Comparison of ENCODE assay signal across 8 mouse cellular contexts in the genomic region with DNA sequence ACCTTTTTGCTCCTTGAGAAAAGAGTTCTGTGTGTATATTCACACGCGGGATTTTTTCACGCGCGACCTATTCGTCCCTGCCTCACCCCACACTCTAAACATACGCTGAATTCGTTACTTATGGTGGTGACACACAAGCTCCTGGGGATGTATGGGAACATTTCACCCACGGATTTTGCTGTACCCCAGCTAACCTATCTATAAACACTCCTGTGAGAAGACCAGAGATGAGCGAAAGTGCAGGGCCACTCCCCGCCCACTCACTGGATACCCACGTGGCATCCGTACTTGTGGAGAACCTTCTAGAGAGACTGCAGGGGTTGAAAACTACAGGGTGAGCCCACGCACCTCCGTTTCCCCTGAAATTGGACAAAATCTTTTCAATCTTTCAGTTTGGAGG. TPM values are rescaled to one million over a fixed set of nuclear protein-coding genes. Genes with fewer than 3 reads are reported as not detected.
DNase-seq lines count a peak whose midpoint lies in the region; ATAC-seq and TF ChIP-seq lines count a peak whose summit lies in the region.

No protein-coding gene starts in this region.

- TF ChIP-seq CTCF in E14TG2a.4 (conservative IDR thresholded peaks at IDR 0.05; ENCODE audit: low read length) = no peak
- TF ChIP-seq CTCF in midbrain, postnatal 0 days (IDR thresholded peaks at IDR 0.05) = no peak

- H3K9me3 ChIP-seq in E14TG2a.4 (ENCODE audit: low read length) = no peaks in the 10 kb centered on the region
- no peaks in the 10 kb centered on the region for H3K9me3 ChIP-seq in heart, embryonic 14.5 days (ENCODE audit: control insufficient read depth, low read length)
- no peaks in the 10 kb centered on the region for H3K9me3 ChIP-seq in limb, embryonic 12.5 days
- H3K9me3 ChIP-seq in midbrain, postnatal 0 days (ENCODE audit: low read length) = no peaks in the 10 kb centered on the region

- peak overlapping the region; percentile 37 to 79; a peak in 3 of 4 replicates for H3K27ac ChIP-seq in heart, embryonic 14.5 days (replicated peaks in 1 of 2; ENCODE audit: control insufficient read depth in 1 of 2, insufficient read depth in 1 of 2, low read depth in 2 of 2, low read length in 2 of 2)
- H3K27ac ChIP-seq in limb, embryonic 12.5 days = peak overlapping the region; percentile 98
- no peak overlapping the region for H3K27ac ChIP-seq in midbrain, postnatal 0 days (ENCODE audit: low read depth, low read length)

- peak overlapping the region; percentile 68 for H3K4me3 ChIP-seq in E14TG2a.4 (replicated peaks; ENCODE audit: low read length)
- H3K4me3 ChIP-seq in heart, embryonic 14.5 days (ENCODE audit: control insufficient read depth in 1 of 2, insufficient read depth in 1 of 2, low read depth in 1 of 2, low read length in 2 of 2) = peak overlapping the region; percentile 54 to 69
- H3K4me3 ChIP-seq in limb, embryonic 12.5 days (replicated peaks) = peak overlapping the region; percentile 88
- peak overlapping the region; percentile 22; the same call in 1 of the 2 replicates for H3K4me3 ChIP-seq in midbrain, postnatal 0 days (ENCODE audit: low read depth, low read length)

- peaks cover 77% of the 10 kb centered on the region for H3K27me3 ChIP-seq in E14TG2a.4 (ENCODE audit: insufficient read depth, low read length)
- H3K27me3 ChIP-seq in heart, embryonic 14.5 days (ENCODE audit: control insufficient read depth, insufficient read depth, low read length) = no peaks in the 10 kb centered on the region; the same call in 1 of the 2 replicates
- H3K27me3 ChIP-seq in limb, embryonic 12.5 days = no peaks in the 10 kb centered on the region
- peaks cover 49% of the 10 kb centered on the region for H3K27me3 ChIP-seq in midbrain, postnatal 0 days (ENCODE audit: insufficient read depth, low read length)

- H3K4me1 ChIP-seq in E14TG2a.4 (replicated peaks; ENCODE audit: low read depth, low read length) = peaks cover 45% of the 10 kb centered on the region
- peaks cover 16 to 30% of the 10 kb centered on the region in 2 experiments for H3K4me1 ChIP-seq in heart, embryonic 14.5 days (ENCODE audit: control insufficient read depth in 2 of 2, insufficient read depth in 2 of 2, low read length in 2 of 2)
- H3K4me1 ChIP-seq in limb, embryonic 12.5 days (replicated peaks) = peaks cover 38% of the 10 kb centered on the region
- H3K4me1 ChIP-seq in midbrain, postnatal 0 days (ENCODE audit: insufficient read depth, low read length) = peaks cover 16% of the 10 kb centered on the region

- WGBS in heart, embryonic 14.5 days = 1% methylated on average over 15 of the region's 15 CpGs
- under 1% methylated on average over 15 of the region's 15 CpGs for WGBS in limb, embryonic 12.5 days
- WGBS in midbrain, postnatal 0 days = 1% methylated on average over 15 of the region's 15 CpGs

- peak; percentile 52 for DNase-seq in adrenal gland, postnatal 10 days
- no peak for DNase-seq in midbrain, postnatal 0 days (ENCODE audit: low spot score)
- DNase-seq in adipocyte (ENCODE audit: low spot score) = no peak
- DNase-seq in left cerebral cortex, adult 11 months (ENCODE audit: low spot score) = no peak
- no peak for DNase-seq in ovary, postnatal 36 days (ENCODE audit: low spot score)

- peak overlapping the region; percentile 69 for H3K9ac ChIP-seq in heart, embryonic 14.5 days (ENCODE audit: low read length)
- peak overlapping the region; percentile 65 for H3K9ac ChIP-seq in limb, embryonic 12.5 days (replicated peaks)
- H3K9ac ChIP-seq in midbrain, postnatal 0 days (replicated peaks; ENCODE audit: low read length, poor library complexity, severe bottlenecking) = no peak overlapping the region

- peak overlapping the region; percentile 87 for H3K4me2 ChIP-seq in heart, embryonic 14.5 days (ENCODE audit: low read length)
- H3K4me2 ChIP-seq in limb, embryonic 12.5 days = peak overlapping the region; percentile 86
- peak overlapping the region; percentile 88 for H3K4me2 ChIP-seq in midbrain, postnatal 0 days (ENCODE audit: low read depth, low read length, poor library complexity, severe bottlenecking)

- H3K36me3 ChIP-seq in E14TG2a.4 (ENCODE audit: insufficient read depth, low read length) = no peaks in the 10 kb centered on the region
- H3K36me3 ChIP-seq in heart, embryonic 14.5 days (ENCODE audit: control insufficient read depth, insufficient read depth, low read length) = no peaks in the 10 kb centered on the region
- no peaks in the 10 kb centered on the region for H3K36me3 ChIP-seq in limb, embryonic 12.5 days
- H3K36me3 ChIP-seq in midbrain, postnatal 0 days (ENCODE audit: insufficient read depth, low read length) = no peaks in the 10 kb centered on the region

- ATAC-seq in heart, embryonic 14.5 days (ENCODE audit: insufficient number of reproducible peaks, insufficient read depth, low FRiP score, low read depth) = no peak
- no peak for ATAC-seq in limb, embryonic 12.5 days (ENCODE audit: insufficient number of reproducible peaks, insufficient read depth, low FRiP score, low TSS enrichment, low read depth)
- ATAC-seq in midbrain, postnatal 0 days (ENCODE audit: low FRiP score) = no peak

RNA-seq across cellular contexts. Expression of a gene that starts 3.5 kb away (rescaled TPM):
- total RNA-seq in adrenal gland, postnatal 10 days (2021) = 100 to 1,000 TPM; 177 to 178 TPM
- 532 and 571 TPM in 2 replicates for polyA plus RNA-seq in heart, embryonic 14.5 days (2014; fragmentation: Nextera tagmentation; extraction: Ambion mirVana)
- 1,264 and 1,267 TPM in 2 replicates for polyA plus RNA-seq in limb, embryonic 12.5 days (2016; fragmentation: Nextera tagmentation; extraction: Ambion mirVana)
- 13.9 and 14.5 TPM in 2 replicates for total RNA-seq in midbrain, postnatal 0 days (2014; rRNA removed)
- polyA plus RNA-seq in midbrain, postnatal 0 days (2015; fragmentation: Nextera tagmentation; extraction: Ambion mirVana) = 95.6 and 106 TPM in 2 replicates

RNA-seq across cellular contexts. Expression of a gene that starts 46.1 kb away (rescaled TPM):
- 10 to 100 TPM; 12.5 to 16.2 TPM for total RNA-seq in adrenal gland, postnatal 10 days (2021)
- 6.8 and 7.4 TPM in 2 replicates for polyA plus RNA-seq in heart, embryonic 14.5 days (2014; fragmentation: Nextera tagmentation; extraction: Ambion mirVana)
- 3.7 and 5.0 TPM in 2 replicates for polyA plus RNA-seq in limb, embryonic 12.5 days (2016; fragmentation: Nextera tagmentation; extraction: Ambion mirVana)
- 6.1 and 6.7 TPM in 2 replicates for total RNA-seq in midbrain, postnatal 0 days (2014; rRNA removed)
- polyA plus RNA-seq in midbrain, postnatal 0 days (2015; fragmentation: Nextera tagmentation; extraction: Ambion mirVana) = 4.6 and 5.0 TPM in 2 replicates

Comparison
In these comparisons a context has a peak if more than half of its experiments do, and no peak if none do; other contexts are left out.
1. H3K4me3 ChIP-seq: peak in every context shown above with its lines; median percentile 88 in limb, embryonic 12.5 days; 68 in E14TG2a.4; 62 in heart, embryonic 14.5 days; 22 in midbrain, postnatal 0 days.